Mouse (Mus musculus): ENCODE data around the gene Fam49a.
A peak's percentile ranks its signal among the peaks of the same experiment; 100 is the strongest.
"Not testable (repeated sequence)": the region's sequence is repeated elsewhere in the genome, so short reads cannot be mapped to it uniquely, and the experiment has no call there.

Fam49a gene

GRCm38 (mm10) chr12:12313919-12314318, 52.0 kb downstream of the Fam49a start:
- DNase-seq (ENCODE audit: low spot score in 2 of 2): no peak

DNA sequence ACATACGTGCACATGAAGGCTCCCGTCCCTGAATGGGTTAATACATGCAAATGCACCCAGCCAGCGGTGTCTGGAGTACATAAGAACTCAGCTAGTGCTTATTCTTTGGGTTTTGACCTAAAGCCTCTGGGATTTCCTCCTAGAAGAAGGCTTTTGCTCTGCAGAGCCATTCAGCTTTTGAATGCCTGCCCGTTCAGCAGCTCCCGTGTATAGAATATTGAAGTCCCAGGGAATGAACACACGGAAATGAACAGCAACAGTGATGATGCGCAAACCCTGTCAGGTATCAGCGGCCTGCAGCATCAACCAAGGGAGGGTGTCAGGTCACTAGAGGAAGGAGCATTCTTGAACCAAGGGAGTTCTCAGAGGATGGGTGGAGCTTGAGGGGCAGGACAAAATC, 52.4 kb downstream of the Fam49a start:
- DNase-seq (ENCODE audit: low spot score in 2 of 2): no peak

DNA sequence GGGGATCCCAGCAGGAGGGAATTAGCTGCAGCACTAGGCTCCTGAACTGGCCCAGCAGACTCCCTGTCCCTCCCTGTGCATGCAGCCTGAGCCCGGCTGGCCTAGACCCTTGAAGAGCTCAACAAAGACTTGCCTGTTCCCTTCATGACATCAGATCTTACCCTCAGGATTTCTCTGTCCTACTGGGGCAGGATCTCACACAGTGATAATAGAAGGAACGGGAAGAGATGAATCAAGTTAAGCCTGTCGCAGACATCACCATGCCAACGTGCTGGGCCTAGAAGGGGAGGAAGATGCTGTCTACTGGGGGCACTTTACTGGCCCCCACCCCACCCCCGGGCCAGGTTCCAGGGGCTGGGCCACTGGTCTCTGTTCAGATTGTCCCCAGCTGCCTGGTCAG, 53.1 kb downstream of the Fam49a start:
- no peak for DNase-seq (ENCODE audit: low spot score in 2 of 2)

- DNase-seq (ENCODE audit: low spot score in 2 of 2): no peak
Measured at GRCm38 (mm10) chr12:12316956-12317355, 55.0 kb downstream of the Fam49a start.

- no peak for DNase-seq (ENCODE audit: low spot score in 2 of 2)
Measured at GRCm38 (mm10) chr12:12317606-12318005, 55.7 kb downstream of the Fam49a start.

GRCm38 (mm10) chr12:12318140-12318734, 56.3 kb downstream of the Fam49a start:
- peak in 1 of 2 experiments; percentile 47 for DNase-seq (ENCODE audit: low spot score in 2 of 2)

GRCm38 (mm10) chr12:12320693-12321092, 58.8 kb downstream of the Fam49a start:
- DNase-seq (ENCODE audit: low spot score in 2 of 2): peak; percentile 63 to 70

- DNase-seq (ENCODE audit: low spot score in 2 of 2): no peak
Measured at GRCm38 (mm10) chr12:12321111-12321510, 59.2 kb downstream of the Fam49a start.

DNA sequence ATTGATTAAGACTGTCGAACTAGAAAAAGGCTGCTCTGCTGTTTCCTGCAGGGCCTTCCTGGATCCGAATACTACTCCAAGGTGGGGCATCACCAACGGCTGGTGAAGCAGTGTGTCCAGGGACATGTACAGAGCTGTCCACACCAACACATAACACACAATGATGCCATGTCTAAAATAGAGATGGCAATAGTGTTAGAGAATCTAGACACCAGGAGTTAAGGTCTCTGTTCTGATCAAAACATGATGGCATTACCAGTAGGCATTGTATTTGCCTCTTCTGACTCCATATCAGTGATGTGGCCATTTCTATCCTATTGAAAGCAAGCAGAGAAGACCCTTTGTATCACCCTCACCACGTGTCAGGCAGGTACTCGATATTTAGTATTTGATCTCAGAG, 61.1 kb downstream of the Fam49a start:
- no peak for DNase-seq (ENCODE audit: low spot score in 2 of 2)

- DNase-seq (ENCODE audit: low spot score in 2 of 2): peak; percentile 68 to 72
Measured at GRCm38 (mm10) chr12:12323616-12324223, 61.8 kb downstream of the Fam49a start.

GRCm38 (mm10) chr12:12324266-12324665, 62.3 kb downstream of the Fam49a start:
- not testable (repeated sequence) for DNase-seq (ENCODE audit: low spot score in 2 of 2)

GRCm38 (mm10) chr12:12333526-12334310, 71.8 kb downstream of the Fam49a start:
- DNase-seq (ENCODE audit: low spot score in 2 of 2): no peak

- no peak for DNase-seq (ENCODE audit: low spot score in 2 of 2)
Measured at GRCm38 (mm10) chr12:12334486-12334885, 72.5 kb downstream of the Fam49a start.

DNA sequence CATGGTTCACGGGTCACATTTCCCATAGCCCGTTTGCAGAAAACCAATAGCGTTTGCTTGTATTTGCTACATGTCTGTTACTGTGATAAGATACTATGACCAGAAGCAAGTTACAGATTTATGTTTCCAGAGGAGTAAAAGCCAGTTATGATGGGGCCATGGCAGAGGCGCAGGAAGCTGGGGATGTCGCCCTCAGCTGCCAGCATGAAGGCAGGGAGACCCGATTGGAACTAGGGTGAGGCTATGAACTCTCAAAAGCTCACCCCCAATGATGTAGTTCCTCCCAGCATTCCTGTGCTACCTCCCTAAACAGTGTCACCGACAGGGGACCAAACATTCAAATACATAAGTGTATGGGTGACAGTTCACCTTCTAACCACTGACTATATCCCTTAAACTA, 73.6 kb downstream of the Fam49a start:
- no peak for DNase-seq (ENCODE audit: low spot score in 2 of 2)

DNA sequence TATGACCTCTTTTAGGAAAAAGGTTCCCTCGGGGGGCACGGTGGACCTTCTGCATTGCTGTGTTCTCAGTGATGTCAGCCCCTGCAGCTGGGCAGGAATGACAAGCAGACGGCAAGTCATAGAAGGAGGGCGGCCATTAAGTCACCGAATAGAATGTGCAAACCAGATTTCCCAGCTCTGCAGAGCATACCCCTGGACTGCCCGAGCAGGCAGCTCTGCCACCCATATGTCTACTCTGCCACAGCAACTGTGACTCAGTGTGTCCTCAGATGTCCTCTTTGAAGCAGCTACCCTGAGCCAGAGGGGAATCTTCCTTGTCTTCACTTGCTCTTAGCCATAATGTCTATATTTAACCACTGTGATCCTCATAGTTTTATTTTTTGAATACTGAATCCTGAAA, 75.4 kb downstream of the Fam49a start:
- DNase-seq (ENCODE audit: low spot score in 2 of 2): no peak

GRCm38 (mm10) chr12:12343320-12343719, 81.4 kb downstream of the Fam49a start:
- DNase-seq (ENCODE audit: low spot score in 2 of 2): no peak

DNA sequence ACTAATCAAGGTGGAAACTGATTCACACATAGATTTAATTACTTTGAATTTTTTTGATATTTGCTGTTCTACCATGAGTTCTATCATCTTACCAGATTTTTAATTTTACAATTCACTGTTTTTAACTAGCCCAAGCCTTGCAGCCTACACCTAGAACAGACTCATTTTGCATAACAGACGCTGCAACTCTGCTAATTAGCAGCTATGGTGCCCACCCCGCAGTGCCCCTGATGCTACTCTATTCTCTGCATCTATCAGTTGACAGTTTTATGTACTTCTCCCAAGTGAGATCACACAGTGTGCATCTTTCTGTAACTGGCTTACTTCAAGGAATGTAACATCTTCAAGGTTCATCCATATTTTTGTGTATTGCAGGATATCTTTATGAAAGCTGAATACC, 86.7 kb downstream of the Fam49a start:
- DNase-seq (ENCODE audit: low spot score in 2 of 2): no peak

- DNase-seq (ENCODE audit: low spot score in 2 of 2): no peak
Measured at GRCm38 (mm10) chr12:12349645-12350288, 87.8 kb downstream of the Fam49a start.

GRCm38 (mm10) chr12:12351816-12352552, 90.0 kb downstream of the Fam49a start:
- DNase-seq (ENCODE audit: low spot score in 2 of 2): no peak

DNA sequence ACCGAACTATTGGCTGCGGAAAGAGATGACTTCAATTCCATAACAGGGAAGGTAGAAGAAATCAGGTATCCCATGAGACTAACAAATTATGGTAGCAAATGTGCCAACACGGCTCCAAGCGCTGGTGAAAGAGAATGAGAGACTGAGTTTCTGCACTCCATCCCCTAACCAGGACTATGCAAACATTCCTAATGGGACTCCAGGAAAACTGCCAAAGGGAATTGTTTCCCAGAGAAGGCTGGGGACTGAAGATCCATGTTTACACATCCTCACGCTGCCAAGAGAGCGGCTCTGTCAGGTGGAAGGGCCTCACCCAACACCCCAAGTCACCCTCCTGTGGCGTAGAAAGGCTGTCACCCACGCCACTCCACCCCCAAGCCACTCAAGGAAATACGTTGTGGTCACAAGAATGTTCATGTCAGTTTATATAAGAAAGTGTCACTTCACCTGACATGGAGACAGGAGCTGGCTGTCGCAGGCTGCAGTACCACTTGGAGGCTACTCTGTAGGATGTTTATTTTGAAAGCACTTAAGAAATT, 92.2 kb downstream of the Fam49a start:
- no peak for DNase-seq (ENCODE audit: low spot score in 2 of 2)

DNA sequence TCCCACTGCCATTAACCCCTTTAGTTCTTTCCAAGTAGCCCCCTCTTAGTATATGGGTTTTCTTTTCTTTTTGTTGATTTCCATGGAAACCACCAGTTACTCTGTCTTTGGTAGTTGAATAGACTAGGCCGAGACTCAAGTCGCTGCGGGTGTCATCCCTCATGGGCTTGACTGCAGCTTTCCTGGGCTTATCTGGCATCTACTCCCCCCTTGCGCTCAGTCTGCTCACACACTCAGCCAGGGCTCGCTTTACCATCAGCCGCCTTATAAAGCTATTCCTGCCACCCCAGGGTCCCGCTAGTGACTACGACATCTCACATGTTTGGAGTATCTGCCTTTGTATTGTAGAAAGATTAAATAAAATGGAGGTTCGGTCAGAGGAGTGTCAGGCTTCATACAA, 94.1 kb downstream of the Fam49a start:
- DNase-seq (ENCODE audit: low spot score in 2 of 2): no peak

- DNase-seq (ENCODE audit: low spot score in 2 of 2): no peak
Measured at GRCm38 (mm10) chr12:12356463-12356862, 94.5 kb downstream of the Fam49a start.
